Mouse (Mus musculus) intestine, embryonic 16.5 days (tissue): ENCODE results near the gene Tmem30b. TPM values are rescaled to one million over a fixed set of nuclear protein-coding genes. Genes with fewer than 3 reads are reported as not detected.

Experiments used
- ATAC-seq: fragments of 200-750 bp; cut with Nextera tagmentation; 2 replicates; pipeline ENCODE4 v1.8.0; 2017; ENCODE audit warnings: moderate TSS enrichment, moderate library complexity
- H3K27ac ChIP-seq: fragments of 300-500 bp; sonication (generic); 2 replicates; pipeline ENCODE4 v1.5.1; 2014; ENCODE audit warnings: mild to moderate bottlenecking, low read length
- H3K27me3 ChIP-seq: fragments of 300-500 bp; sonication (generic); replicated peaks from 2 replicates; pipeline ENCODE4 v1.6.1; 2014; ENCODE audit warnings: low read length, control low read depth, mixed read lengths; ENCODE audit not compliant: control insufficient read depth, insufficient read depth
- H3K36me3 ChIP-seq: fragments of 300-500 bp; sonication (generic); 2 replicates; pipeline ENCODE4 v1.6.1; 2014; ENCODE audit warnings: low read length, control low read depth; ENCODE audit not compliant: control insufficient read depth, insufficient read depth
- H3K4me1 ChIP-seq: fragments of 300-500 bp; sonication (generic); 2 replicates; pipeline ENCODE4 v1.6.1; 2014; ENCODE audit warnings: low read length, control low read depth, mixed read lengths; ENCODE audit not compliant: control insufficient read depth, insufficient read depth
- H3K4me2 ChIP-seq: fragments of 300-500 bp; sonication (generic); 2 replicates; pipeline ENCODE4 v1.6.1; 2014; ENCODE audit warnings: low read depth, low read length, control low read depth
- H3K4me3 ChIP-seq: fragments of 300-500 bp; sonication (generic); 2 replicates; pipeline ENCODE4 v1.5.1; 2014; ENCODE audit warnings: mild to moderate bottlenecking, low read length
- H3K9ac ChIP-seq: fragments of 300-500 bp; sonication (generic); 2 replicates; pipeline ENCODE4 v1.6.1; 2014; ENCODE audit warnings: low read depth, low read length
- H3K9me3 ChIP-seq: fragments of 300-500 bp; sonication (generic); 2 replicates; pipeline ENCODE4 v1.6.1; 2016; ENCODE audit warnings: low read length, control low read depth; ENCODE audit not compliant: control insufficient read depth
- WGBS: fragments of 180-500 bp; shearing (Covaris S2); extraction: QIAGEN DNeasy Blood & Tissue Kit; methylation state at CpG from one replicate; pipeline ENCODE4 v1.1.7; 2014; 5-methylcytosine and 5-hydroxymethylcytosine counted together
- polyA plus RNA-seq: library from polyadenylated mRNA; unstranded; fragments of >200 nt; fragmentation: Nextera tagmentation; extraction: Ambion mirVana; gene quantifications from 2 replicates; pipeline ENCODE4 v1.2.1, GENCODE M21; 2015

Gene Tmem30b
- polyA plus RNA-seq, 1 experiment from 2014 or later = 82.9 TPM

DNA sequence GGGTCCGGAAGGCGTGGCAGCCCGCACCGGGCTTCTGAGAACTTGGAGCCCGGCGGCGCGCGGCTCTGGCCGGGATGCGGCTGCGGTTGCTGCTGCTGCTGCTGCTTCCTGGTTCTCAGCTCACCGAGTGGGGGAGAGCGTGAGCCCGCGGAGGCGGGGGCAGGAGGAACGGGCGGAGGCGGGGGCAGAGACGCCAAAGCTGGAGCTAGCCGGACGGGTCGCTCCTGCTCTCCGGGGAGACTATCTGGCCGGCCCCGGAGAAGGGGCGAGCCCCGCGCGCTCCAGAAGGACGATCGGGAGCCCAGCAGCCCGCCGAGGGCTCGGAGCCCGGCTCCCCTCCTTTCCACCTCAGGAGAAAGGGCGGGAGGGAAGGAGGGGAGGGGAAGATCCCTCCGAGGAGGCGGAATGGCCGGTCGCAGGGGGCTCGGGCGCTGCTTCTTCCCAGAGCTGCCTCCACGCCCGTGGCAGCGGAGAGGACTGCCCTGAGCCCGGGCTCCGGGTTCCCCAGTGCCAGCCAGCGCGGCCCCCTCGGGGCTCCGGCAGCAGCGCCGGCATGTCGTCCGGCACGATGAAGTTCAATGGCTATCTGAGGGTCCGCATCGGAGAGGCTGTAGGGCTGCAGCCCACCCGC is 38.5 kb upstream of the Tmem30b start, which contains the start of gene Prkch:
TSS of gene Prkch (plus strand) at position 187 of the 631 bp plus-strand sequence.
- peak within 1 kb of the TSS; percentile 82 for H3K4me3 ChIP-seq
- WGBS = under 1% methylated on average over 59 of the region's 61 CpGs
- H3K36me3 ChIP-seq = no peaks in the 10 kb centered on the region
- peaks cover 10% of the 10 kb centered on the region for H3K4me1 ChIP-seq
- ATAC-seq = peak; percentile 94
- peaks cover 6% of the 10 kb centered on the region; the same call in 1 of the 2 replicates for H3K27me3 ChIP-seq
- peak within 1 kb of the TSS; percentile 93 for H3K9ac ChIP-seq
- H3K27ac ChIP-seq = peak within 1 kb of the TSS; percentile 80
- H3K9me3 ChIP-seq = no peaks in the 10 kb centered on the region
- H3K4me2 ChIP-seq = peak within 1 kb of the TSS; percentile 97

DNA sequence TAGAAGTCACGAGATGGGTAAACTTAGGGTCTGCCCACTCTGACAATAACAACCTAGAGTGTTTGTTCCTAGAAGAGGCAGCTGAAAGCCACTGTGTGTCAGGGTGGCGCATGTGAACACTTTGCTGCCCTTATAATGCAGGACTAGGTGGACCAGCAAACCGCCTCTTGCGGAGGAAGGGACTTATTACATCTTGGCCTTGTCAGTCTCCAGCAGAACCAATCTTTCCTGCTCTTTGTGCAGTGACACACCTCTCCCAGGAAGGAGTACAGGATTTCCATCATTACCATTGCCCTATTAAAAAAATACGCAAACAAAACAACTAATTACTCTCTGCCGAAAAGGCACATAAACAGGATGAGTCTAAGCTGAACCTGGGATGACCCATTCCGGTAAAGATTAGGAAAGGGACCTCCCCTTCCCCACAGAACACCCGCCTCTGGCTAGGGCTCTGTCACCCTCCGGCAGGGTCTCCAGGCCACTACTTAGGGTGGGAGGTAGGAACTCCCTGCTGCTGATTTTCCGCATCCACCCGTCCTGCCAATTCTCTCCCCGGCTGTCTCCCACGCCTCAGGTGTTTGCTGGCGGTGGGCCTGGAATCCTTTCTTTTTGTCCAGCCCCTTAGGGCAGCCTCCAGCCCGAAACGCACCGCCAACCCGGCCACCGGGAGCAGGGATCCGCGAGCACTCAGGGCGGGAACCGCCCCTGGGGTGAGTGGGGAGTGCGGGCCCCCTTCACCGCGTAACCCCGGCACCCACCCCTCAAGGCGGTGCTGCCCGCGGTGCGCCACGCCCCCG is 37.8 kb upstream of the Tmem30b start:
- peak overlapping the region; percentile 97 for H3K4me2 ChIP-seq
- 9% methylated on average over 31 of the region's 33 CpGs for WGBS

DNA sequence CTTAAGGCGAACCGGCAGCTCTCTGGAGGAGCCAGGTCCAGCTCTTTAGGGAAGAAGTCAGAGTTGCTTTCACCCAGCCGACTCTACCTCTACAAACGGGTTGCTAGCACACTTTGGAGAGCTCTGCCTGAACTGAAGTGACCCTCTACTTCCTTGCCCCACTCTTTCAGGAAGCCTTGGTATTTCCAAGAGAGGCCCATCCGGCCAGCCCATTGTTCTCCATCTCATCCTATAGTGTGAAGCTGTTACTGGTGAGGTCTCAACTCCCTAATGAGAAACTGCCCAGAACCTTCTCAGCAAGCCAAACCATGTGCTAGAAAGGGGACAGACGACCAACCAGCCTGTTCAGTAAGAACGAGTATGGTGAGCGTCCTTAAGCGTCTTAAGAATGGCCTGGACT is 37.1 kb upstream of the Tmem30b start:
- Histone ChIP-seq H3K27me3 (peaks cover 6% of the 10 kb centered on the region; the same call in 1 of the 2 replicates), H3K36me3 (no peaks in the 10 kb centered on the region), H3K27ac (peak overlapping the region; percentile 32), H3K9me3 (no peaks in the 10 kb centered on the region), H3K4me3 (no peak overlapping the region), H3K9ac (no peak overlapping the region), H3K4me1 (peaks cover 10% of the 10 kb centered on the region), H3K4me2 (no peak overlapping the region)
- no peak for ATAC-seq
- 74% methylated on average over 9 of the region's 9 CpGs for WGBS

More for the DNA sequence above, 37.8 kb upstream of the Tmem30b start:
- peak overlapping the region; percentile 82 for H3K4me3 ChIP-seq
- H3K27ac ChIP-seq = peak overlapping the region; percentile 53
- no peaks in the 10 kb centered on the region for H3K36me3 ChIP-seq
- peaks cover 6% of the 10 kb centered on the region; the same call in 1 of the 2 replicates for H3K27me3 ChIP-seq
- H3K9ac ChIP-seq = peak overlapping the region; percentile 93
- H3K9me3 ChIP-seq = no peaks in the 10 kb centered on the region
- peak; percentile 84 for ATAC-seq
- H3K4me1 ChIP-seq = peaks cover 10% of the 10 kb centered on the region

DNA sequence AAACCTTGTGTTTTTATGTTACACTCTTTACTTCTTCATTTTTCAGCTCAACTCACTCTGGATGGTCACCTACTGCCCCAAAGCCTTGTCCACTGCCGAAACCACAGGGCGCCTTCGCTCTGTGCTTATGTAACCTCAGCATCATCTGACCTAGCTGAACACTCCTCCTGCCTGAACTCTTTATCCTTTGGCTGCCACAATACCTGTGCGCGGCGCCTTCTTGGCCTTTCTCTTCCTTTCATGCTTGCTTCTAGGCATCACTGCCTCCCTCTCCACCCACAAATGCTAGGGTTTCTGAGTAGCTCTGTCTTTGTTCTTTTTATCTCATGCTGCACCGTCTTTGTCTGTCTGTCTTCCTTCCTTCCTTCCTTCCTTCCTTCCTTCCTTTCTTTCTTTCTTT is 34.6 kb upstream of the Tmem30b start:
- no peak overlapping the region for H3K9ac ChIP-seq
- H3K4me1 ChIP-seq = peaks cover 5% of the 10 kb centered on the region
- H3K27me3 ChIP-seq = 0 out of 2 replicates have a peak, but pooled peaks cover 1% of the 10 kb centered on the region
- no peaks in the 10 kb centered on the region for H3K9me3 ChIP-seq
- WGBS = 85% methylated on average over 7 of the region's 7 CpGs
- ATAC-seq = no peak
- H3K27ac ChIP-seq = no peak overlapping the region
- no peaks in the 10 kb centered on the region for H3K36me3 ChIP-seq
- H3K4me2 ChIP-seq = no peak overlapping the region
- H3K4me3 ChIP-seq = no peak overlapping the region

DNA sequence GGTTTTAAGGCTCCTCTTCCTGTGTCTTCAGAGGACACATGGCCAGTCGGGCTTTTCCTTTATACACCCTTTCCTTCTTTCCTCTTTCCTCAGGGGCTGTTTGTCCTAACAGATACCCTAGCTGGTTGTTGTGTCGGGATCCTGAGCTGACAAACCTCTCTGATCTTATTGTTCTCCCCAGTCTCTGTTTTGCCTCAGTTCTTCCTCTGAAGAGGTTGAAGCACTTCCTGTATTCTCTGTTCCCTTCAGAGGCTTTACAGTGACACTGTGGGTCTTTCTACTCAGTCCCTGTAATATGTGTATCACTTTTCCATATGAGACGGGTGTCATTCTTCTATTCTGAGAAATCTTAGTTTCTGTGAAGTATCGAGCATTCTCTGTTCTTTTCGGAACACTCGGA is 31.9 kb upstream of the Tmem30b start:
- no peak overlapping the region for H3K4me3 ChIP-seq
- no peaks in the 10 kb centered on the region for H3K9me3 ChIP-seq
- H3K4me1 ChIP-seq = no peaks in the 10 kb centered on the region
- no peak for ATAC-seq
- WGBS = 67% methylated on average over 6 of the region's 6 CpGs
- H3K27me3 ChIP-seq = no peaks in the 10 kb centered on the region
- H3K36me3 ChIP-seq = no peaks in the 10 kb centered on the region
- no peak overlapping the region for H3K9ac ChIP-seq
- no peak overlapping the region for H3K4me2 ChIP-seq
- no peak overlapping the region for H3K27ac ChIP-seq

DNA sequence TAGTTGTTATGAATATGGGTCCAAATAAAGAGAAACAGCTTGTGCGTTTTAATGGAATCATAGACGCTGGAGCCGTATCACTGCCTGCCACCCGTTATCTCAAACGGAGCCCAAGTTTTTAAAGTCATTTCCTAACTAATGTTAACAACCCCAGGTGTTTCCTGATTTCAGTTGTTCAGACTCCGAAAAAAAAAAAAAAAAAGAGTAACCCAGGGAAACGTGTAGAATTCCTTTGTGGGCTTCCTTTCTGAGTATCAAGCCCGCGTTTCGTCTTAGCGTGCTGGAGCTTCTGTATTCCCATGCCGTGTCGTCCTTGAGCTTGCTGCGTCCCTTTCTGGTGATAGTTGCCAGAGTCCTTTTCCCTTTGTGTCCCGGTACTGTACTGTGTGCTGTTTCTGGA is 28.4 kb upstream of the Tmem30b start:
- Histone ChIP-seq H3K27ac (no peak overlapping the region), H3K4me2 (no peak overlapping the region), H3K4me3 (no peak overlapping the region), H3K27me3 (no peaks in the 10 kb centered on the region), H3K4me1 (no peaks in the 10 kb centered on the region), H3K9ac (no peak overlapping the region), H3K36me3 (no peaks in the 10 kb centered on the region), H3K9me3 (no peaks in the 10 kb centered on the region)
- no peak for ATAC-seq
- 74% methylated on average over 15 of the region's 15 CpGs for WGBS

DNA sequence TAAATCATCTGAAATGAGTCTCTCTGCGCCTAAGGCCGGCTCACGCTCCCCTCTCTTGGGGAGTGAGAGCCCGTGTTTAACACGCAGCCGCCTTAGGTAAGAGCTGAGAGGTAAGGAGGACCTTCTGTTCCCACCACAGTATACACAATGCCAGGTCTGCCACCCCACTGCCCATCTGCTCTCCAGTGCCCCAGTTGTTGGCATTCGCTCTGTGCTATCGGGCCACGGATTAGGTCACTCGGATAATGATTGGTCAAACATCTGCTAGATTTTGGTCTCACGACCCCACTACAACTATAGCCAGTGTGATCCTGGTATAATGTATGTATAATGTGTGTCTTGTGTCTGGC is 19.4 kb upstream of the Tmem30b start:
- H3K4me3 ChIP-seq = peak overlapping the region; percentile 40
- no peaks in the 10 kb centered on the region for H3K27me3 ChIP-seq
- H3K9me3 ChIP-seq = no peaks in the 10 kb centered on the region
- H3K36me3 ChIP-seq = no peaks in the 10 kb centered on the region
- ATAC-seq = no peak
- H3K4me2 ChIP-seq = peak overlapping the region; percentile 63
- 0 out of 2 replicates have a peak, but pooled peaks cover 4% of the 10 kb centered on the region for H3K4me1 ChIP-seq
- 67% methylated on average over 11 of the region's 11 CpGs for WGBS
- no peak overlapping the region for H3K27ac ChIP-seq
- peak overlapping the region; percentile 50; the same call in 1 of the 2 replicates for H3K9ac ChIP-seq

DNA sequence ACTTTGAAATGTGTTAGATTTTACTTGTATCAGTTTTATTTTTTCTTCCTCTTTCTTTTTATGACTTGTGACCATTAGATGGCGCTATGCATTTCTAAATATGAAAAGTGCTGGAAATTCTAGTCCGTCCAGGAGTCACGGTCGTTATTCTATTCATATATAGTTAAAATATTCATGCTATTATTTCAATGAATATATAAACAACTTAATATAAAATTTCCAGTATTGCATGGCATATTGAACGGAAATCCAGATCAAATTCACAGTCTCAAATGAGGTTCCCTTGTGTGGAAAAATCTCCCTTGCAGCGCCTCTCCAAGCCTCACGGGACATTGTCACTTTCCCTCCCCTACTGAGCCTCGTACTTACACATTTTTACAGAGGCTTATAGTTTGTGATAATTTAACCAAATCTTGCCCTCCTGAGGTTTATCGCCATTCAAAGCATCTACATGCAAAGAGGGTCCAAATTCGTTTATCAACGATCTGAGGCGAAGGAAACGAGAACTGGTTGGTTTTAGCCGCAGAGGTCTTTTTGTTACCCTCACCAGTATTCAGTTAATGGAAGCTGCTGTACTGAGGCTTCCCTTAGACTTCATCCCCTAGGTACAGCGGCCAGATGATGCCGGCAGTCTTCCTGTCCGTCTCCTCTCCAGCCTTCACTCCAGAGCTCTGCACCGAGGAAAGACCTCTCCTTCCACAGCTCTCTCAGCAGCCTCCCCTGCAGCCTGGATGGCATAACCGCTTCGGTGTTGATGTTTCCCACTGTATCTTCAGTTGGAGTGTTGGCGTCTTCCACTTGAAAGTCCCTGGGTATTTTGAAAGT is 18.8 kb upstream of the Tmem30b start:
- ATAC-seq = 0 out of 2 replicates have a peak, but pooled peaks have one; percentile 36
- Histone ChIP-seq H3K27ac (no peak overlapping the region), H3K4me2 (peak overlapping the region; percentile 63), H3K4me3 (peak overlapping the region; percentile 40), H3K9ac (peak overlapping the region; percentile 50), H3K27me3 (no peaks in the 10 kb centered on the region), H3K36me3 (no peaks in the 10 kb centered on the region), H3K4me1 (0 out of 2 replicates have a peak, but pooled peaks cover 4% of the 10 kb centered on the region), H3K9me3 (no peaks in the 10 kb centered on the region)
- 21% methylated on average over 21 of the region's 21 CpGs for WGBS

DNA sequence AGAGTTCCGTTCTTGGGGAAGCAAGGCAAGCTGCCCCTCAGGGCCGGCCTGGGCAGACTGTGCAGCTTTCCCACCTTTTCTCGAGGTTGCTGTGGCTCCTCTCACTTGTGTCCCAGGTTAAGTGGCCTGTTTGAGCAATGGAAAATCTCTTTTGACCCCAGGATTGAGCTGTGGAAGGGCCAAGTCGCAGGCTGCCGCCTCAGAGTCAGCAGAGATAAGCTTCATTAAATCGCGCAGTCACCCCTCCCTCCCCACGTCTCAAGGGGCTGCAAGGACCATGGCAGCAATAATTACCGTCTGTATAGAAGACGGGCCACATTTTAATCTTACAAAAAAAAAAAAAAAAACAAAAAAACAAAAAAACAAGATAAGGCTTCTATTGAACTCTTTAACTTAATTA is 18.0 kb upstream of the Tmem30b start:
- 25% methylated on average over 10 of the region's 10 CpGs for WGBS
- Histone ChIP-seq H3K27me3 (no peaks in the 10 kb centered on the region), H3K9ac (no peak overlapping the region), H3K4me3 (no peak overlapping the region), H3K9me3 (no peaks in the 10 kb centered on the region), H3K4me1 (0 out of 2 replicates have a peak, but pooled peaks cover 4% of the 10 kb centered on the region), H3K36me3 (no peaks in the 10 kb centered on the region), H3K27ac (no peak overlapping the region), H3K4me2 (no peak overlapping the region)
- ATAC-seq = no peak
